Mouse (Mus musculus) megakaryocyte, embryonic 14.5 days (primary cell): ENCODE measurements around the gene Mast4.

ENCODE experiments used
- FLI1 ChIP-seq: IDR thresholded peaks from 2 replicates; pipeline ENCODE4 v1.6.1; 2012; ENCODE audit warnings: low read length, inconsistent platforms, mixed read lengths
- GATA1 ChIP-seq: IDR thresholded peaks from 3 replicates; pipeline ENCODE4 v1.6.1; 2012; ENCODE audit warnings: mixed read lengths, low read length, inconsistent platforms, borderline replicate concordance

DNA sequence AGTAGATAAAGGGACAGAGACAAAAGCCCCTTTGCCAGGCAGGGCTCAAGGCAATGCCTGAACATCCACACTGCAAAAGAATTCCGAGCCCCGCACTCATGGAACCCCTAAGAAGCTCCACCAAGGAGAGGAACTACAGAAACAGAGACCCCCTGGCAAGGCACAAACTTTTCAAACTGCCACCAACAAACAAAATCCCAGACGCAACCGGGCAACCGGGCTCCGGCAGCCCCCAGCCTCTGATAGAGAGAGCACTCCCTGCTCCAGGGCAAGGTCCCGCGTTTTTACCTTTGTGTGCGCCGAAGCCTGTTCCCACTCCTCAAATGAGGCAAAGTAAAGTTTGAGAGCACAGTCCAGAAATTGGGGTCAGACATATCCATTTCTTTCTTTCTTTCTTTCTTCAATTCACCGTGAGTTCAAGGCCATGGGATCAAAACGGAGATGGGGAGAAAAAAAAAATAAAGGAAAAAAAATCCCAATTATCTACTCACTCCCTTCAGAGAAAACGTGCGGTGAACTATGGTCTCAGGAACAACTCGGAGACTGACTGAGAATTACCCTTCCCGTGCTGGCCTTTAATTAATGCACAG is 428.8 kb downstream of the Mast4 start:
- TF ChIP-seq GATA1 (no peak), FLI1 (no peak)
